Comparison of ENCODE assay signal across 8 mouse cellular contexts in the genomic region with DNA sequence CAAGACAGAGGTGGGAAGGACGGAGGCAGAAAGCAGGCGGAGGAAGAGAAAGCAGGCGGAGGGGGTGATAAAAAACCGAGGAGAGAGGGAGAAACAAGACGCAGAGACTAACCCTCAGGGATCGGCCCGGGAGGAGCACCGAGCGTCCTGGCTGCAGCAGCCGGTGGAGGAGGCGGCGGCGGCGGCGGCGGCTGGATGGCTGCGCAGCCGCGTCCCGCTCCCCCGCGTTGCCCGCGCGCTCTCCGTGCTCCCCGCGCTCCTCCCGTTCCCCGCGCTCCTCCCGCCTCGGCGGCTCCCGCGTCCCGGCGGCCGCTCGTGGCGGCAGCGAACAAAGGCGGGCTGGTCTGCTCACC. TPM values are rescaled to one million over a fixed set of nuclear protein-coding genes. Genes with fewer than 3 reads are reported as not detected.
DNase-seq lines count a peak whose midpoint lies in the region; ATAC-seq and TF ChIP-seq lines count a peak whose summit lies in the region.
"Had no signal": no experiment of that assay in that cellular context is flagged by ENCODE, and none has a peak within 500 bp of the region (broad histone marks: within the 10 kb centered on the region; RNA-seq: fewer than 3 reads in every experiment).

No protein-coding gene starts in this region.

- WGBS in forebrain, embryonic 12.5 days: under 1% methylated on average over 28 of the region's 43 CpGs
- 0% methylated on average over 41 of the region's 43 CpGs for WGBS in kidney, embryonic 16.5 days
- under 1% methylated on average over 38 of the region's 43 CpGs for WGBS in midbrain, embryonic 11.5 days

- H3K4me1 ChIP-seq in forebrain, embryonic 12.5 days: peaks cover 57% of the 10 kb centered on the region
- peaks cover 42% of the 10 kb centered on the region for H3K4me1 ChIP-seq in kidney, embryonic 16.5 days (ENCODE audit: insufficient read depth, low read length)
- H3K4me1 ChIP-seq in midbrain, embryonic 11.5 days (ENCODE audit: control insufficient read depth, insufficient read depth, low read length): peaks cover 50% of the 10 kb centered on the region

- peak overlapping the region; percentile 84 for H3K9ac ChIP-seq in forebrain, embryonic 12.5 days
- H3K9ac ChIP-seq in kidney, embryonic 16.5 days (replicated peaks; ENCODE audit: low read length): peak overlapping the region; percentile 94
- H3K9ac ChIP-seq in midbrain, embryonic 11.5 days (ENCODE audit: low read length): peak overlapping the region; percentile 91

- intact Hi-C loops in left cerebral cortex, postnatal 14 days (cut with DNase I): loop anchor here (2.0 to 5.0 kb wide), 2 partner anchors 33 to 47 kb away; no protein-coding TSS in a partner anchor

- H3K27ac ChIP-seq in forebrain, embryonic 12.5 days: peak overlapping the region; percentile 94
- H3K27ac ChIP-seq in kidney, embryonic 16.5 days (ENCODE audit: low read length): peak overlapping the region; percentile 84
- peak overlapping the region; percentile 72 for H3K27ac ChIP-seq in midbrain, embryonic 11.5 days (ENCODE audit: low read depth, low read length)

- H3K36me3 ChIP-seq in forebrain, embryonic 12.5 days (replicated peaks): no peaks in the 10 kb centered on the region
- H3K36me3 ChIP-seq in kidney, embryonic 16.5 days (ENCODE audit: insufficient read depth, low read length): no peaks in the 10 kb centered on the region
- no peaks in the 10 kb centered on the region for H3K36me3 ChIP-seq in midbrain, embryonic 11.5 days (ENCODE audit: control insufficient read depth, insufficient read depth, low read length)

- DNase-seq in left cerebral cortex, postnatal 14 days (ENCODE audit: low spot score in 2 of 2): peak; percentile 60 to 68
- no peak for DNase-seq in left cerebral cortex, adult 9 months (ENCODE audit: low spot score in 2 of 2)
- peak; percentile 85 for DNase-seq in brain, embryonic 14.5 days (ENCODE audit: low read depth)
- peak; percentile 97 for DNase-seq in midbrain, embryonic 11.5 days (ENCODE audit: low spot score, missing footprints)
- peak; percentile 65 for DNase-seq in testis, postnatal 14 days (ENCODE audit: low spot score)

- peak overlapping the region; percentile 89 for H3K4me2 ChIP-seq in forebrain, embryonic 12.5 days
- peak overlapping the region; percentile 77 for H3K4me2 ChIP-seq in kidney, embryonic 16.5 days (replicated peaks; ENCODE audit: low read depth, low read length)
- H3K4me2 ChIP-seq in midbrain, embryonic 11.5 days: peak overlapping the region; percentile 91

- no peaks in the 10 kb centered on the region for H3K9me3 ChIP-seq in forebrain, embryonic 12.5 days
- H3K9me3 ChIP-seq in kidney, embryonic 16.5 days (ENCODE audit: low read length): no peaks in the 10 kb centered on the region
- no peaks in the 10 kb centered on the region for H3K9me3 ChIP-seq in midbrain, embryonic 11.5 days (ENCODE audit: control insufficient read depth, low read length)

- H3K27me3 ChIP-seq in forebrain, embryonic 12.5 days: peaks cover 30% of the 10 kb centered on the region
- H3K27me3 ChIP-seq in kidney, embryonic 16.5 days (ENCODE audit: insufficient read depth, low read length): peaks cover 34% of the 10 kb centered on the region
- H3K27me3 ChIP-seq in midbrain, embryonic 11.5 days (ENCODE audit: control insufficient read depth, insufficient read depth, low read length): peaks cover 4% of the 10 kb centered on the region; the same call in 1 of the 2 replicates

- ATAC-seq in forebrain, embryonic 12.5 days (ENCODE audit: low FRiP score): peak; percentile 57
- ATAC-seq in kidney, embryonic 16.5 days (ENCODE audit: low FRiP score, low TSS enrichment): peak; percentile 24; the same call in 1 of the 2 replicates
- ATAC-seq in midbrain, embryonic 11.5 days (ENCODE audit: low FRiP score): peak; percentile 25

- no peak for TF ChIP-seq CTCF in brain, embryonic 14.5 days (IDR thresholded peaks at IDR 0.05; ENCODE audit: borderline replicate concordance, extremely low read depth, insufficient read depth, insufficient read length)

- H3K4me3 ChIP-seq in forebrain, embryonic 12.5 days (replicated peaks): peak overlapping the region; percentile 88
- peak overlapping the region; percentile 79 for H3K4me3 ChIP-seq in kidney, embryonic 16.5 days (ENCODE audit: low read length)
- peak overlapping the region; percentile 83 for H3K4me3 ChIP-seq in midbrain, embryonic 11.5 days (ENCODE audit: low read depth, low read length)

- TF ChIP-seq POLR2A in brain, embryonic 14.5 days (IDR thresholded peaks at IDR 0.05; ENCODE audit: borderline replicate concordance, extremely low read depth, insufficient read depth, insufficient read length, poor library complexity, severe bottlenecking): no peak

RNA-seq across cellular contexts. Expression of a gene that starts 0.3 kb away (rescaled TPM):
- 100 to 1,000 TPM; 204 to 256 TPM for total RNA-seq in left cerebral cortex, postnatal 14 days (2021)
- polyA plus RNA-seq in brain, embryonic 14.5 days (2012; rRNA removed): 50.2 and 52.6 TPM in 2 replicates
- 13.7 and 14.0 TPM in 2 replicates for polyA plus RNA-seq in forebrain, embryonic 12.5 days (2016; fragmentation: Nextera tagmentation; extraction: Ambion mirVana)
- 9.0 and 9.9 TPM in 2 replicates for polyA plus RNA-seq in kidney, embryonic 16.5 days (2015; fragmentation: Nextera tagmentation; extraction: Ambion mirVana)
- 11.1 and 12.6 TPM in 2 replicates for polyA plus RNA-seq in midbrain, embryonic 11.5 days (2014; fragmentation: Nextera tagmentation; extraction: Ambion mirVana)
- total RNA-seq: common myeloid progenitor, adult 5-6 weeks had no signal

RNA-seq across cellular contexts. Expression of a gene that starts 51.1 kb away (rescaled TPM):
- total RNA-seq in left cerebral cortex, postnatal 14 days (2021): 1 to 10 TPM; 1.3 to 2.0 TPM
- polyA plus RNA-seq in brain, embryonic 14.5 days (2012; rRNA removed): 0.26 and 0.32 TPM in 2 replicates
- 1.5 and 2.5 TPM in 2 replicates for polyA plus RNA-seq in forebrain, embryonic 12.5 days (2016; fragmentation: Nextera tagmentation; extraction: Ambion mirVana)
- 1.7 and 2.3 TPM in 2 replicates for polyA plus RNA-seq in kidney, embryonic 16.5 days (2015; fragmentation: Nextera tagmentation; extraction: Ambion mirVana)
- 0.29 TPM in 1 of 2 replicates, not detected in the other for polyA plus RNA-seq in midbrain, embryonic 11.5 days (2014; fragmentation: Nextera tagmentation; extraction: Ambion mirVana)
- total RNA-seq: common myeloid progenitor, adult 5-6 weeks had no signal

Comparison
In these comparisons a context has a peak if more than half of its experiments do, and no peak if none do; other contexts are left out.
1. DNase-seq: peak in left cerebral cortex, postnatal 14 days (2 of 2), brain, embryonic 14.5 days (single experiment), midbrain, embryonic 11.5 days (single experiment) and testis, postnatal 14 days (single experiment); none in left cerebral cortex, adult 9 months (0 of 2).
2. Peak in every context shown above with its lines, with median percentiles within 50 percentile points of each other: ATAC-seq, H3K27ac ChIP-seq, H3K4me2 ChIP-seq, H3K4me3 ChIP-seq and H3K9ac ChIP-seq.